Mouse (Mus musculus) cortical plate, adult 2 months (tissue): ENCODE measurements around the gene Tnnt1.

Source experiments
- CTCF ChIP-seq: fragments of 200-500 bp; IDR thresholded peaks from 2 replicates; pipeline ENCODE4 v1.5.1; 2011; ENCODE audit warnings: mild to moderate bottlenecking, control low read depth, low read length; ENCODE audit not compliant: insufficient read depth; ENCODE audit errors: extremely low read depth
- POLR2A ChIP-seq: fragments of 200-500 bp; IDR thresholded peaks from 2 replicates; pipeline ENCODE4 v1.6.1; 2011; ENCODE audit warnings: mild to moderate bottlenecking, low read length, control low read depth; ENCODE audit not compliant: insufficient read depth; ENCODE audit errors: extremely low read depth

DNA sequence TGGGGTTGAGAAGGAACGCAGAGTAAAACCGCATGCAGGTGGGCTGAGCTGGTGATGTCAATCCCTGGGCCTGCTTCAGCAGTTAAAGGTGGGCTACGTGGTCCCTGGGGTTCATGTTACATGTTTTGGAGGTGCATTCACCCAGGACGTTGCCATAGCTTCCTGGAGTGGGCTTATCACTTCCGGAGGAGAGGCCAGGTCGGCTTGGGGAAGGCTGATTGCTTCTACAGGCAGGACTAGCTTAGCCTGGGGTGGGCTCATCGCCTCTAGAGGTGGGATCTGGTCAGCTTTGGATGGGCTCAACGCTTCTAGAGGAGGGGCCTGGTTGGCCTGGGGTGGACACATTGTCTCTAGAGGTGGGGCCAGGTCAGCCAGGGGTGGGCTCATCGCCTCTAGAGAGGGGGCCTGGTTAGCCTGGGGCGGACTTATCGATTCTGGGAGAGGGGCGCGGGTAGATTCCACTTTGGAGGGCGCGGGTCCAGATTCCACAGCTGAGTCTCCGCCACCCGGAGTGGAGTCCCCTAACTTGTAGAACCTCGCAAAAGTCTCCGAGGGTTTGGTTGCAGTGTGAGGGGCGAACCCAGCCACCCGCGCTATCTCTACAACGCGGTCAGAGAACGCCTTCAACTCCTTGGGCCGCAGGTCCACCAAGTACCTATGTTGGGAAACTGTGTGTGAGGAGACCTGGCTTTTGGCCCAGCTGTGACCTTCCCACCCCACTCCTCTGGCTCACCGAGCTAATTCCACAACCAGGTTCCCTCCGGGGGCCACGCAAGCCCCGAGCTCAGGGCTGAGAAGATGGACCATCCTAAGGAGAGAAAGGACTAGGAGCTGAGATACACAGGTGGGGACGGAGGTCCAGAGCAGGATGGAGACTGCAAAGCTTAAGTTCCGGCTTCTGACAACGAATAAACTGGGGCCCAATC is 7.3 kb upstream of the Tnnt1 start:
- no peak for TF ChIP-seq CTCF
- no peak for TF ChIP-seq POLR2A
